Mouse (Mus musculus) small intestine, adult 2 months (tissue): ENCODE measurements at regions not wholly inside any gene's neighbourhood (a gene's known extent, or its start where the extent isn't known, plus 50 kb on each side); places are given as distances from the start of the nearest gene placed in this dataset.

Source experiments
- CTCF ChIP-seq: fragments of 200-500 bp; IDR thresholded peaks from 2 replicates; pipeline ENCODE4 v1.5.1; 2012; ENCODE audit warnings: low read depth, mild to moderate bottlenecking, control low read depth, inconsistent platforms, low read length, moderate library complexity, mixed read lengths; ENCODE audit not compliant: insufficient replicate concordance, insufficient read length; ENCODE audit errors: extremely low read depth
- POLR2A ChIP-seq: fragments of 200-500 bp; IDR thresholded peaks from 2 replicates; pipeline ENCODE4 v1.6.1; 2012; ENCODE audit warnings: low read depth, mild to moderate bottlenecking, control low read depth, inconsistent platforms, low read length, moderate library complexity

DNA sequence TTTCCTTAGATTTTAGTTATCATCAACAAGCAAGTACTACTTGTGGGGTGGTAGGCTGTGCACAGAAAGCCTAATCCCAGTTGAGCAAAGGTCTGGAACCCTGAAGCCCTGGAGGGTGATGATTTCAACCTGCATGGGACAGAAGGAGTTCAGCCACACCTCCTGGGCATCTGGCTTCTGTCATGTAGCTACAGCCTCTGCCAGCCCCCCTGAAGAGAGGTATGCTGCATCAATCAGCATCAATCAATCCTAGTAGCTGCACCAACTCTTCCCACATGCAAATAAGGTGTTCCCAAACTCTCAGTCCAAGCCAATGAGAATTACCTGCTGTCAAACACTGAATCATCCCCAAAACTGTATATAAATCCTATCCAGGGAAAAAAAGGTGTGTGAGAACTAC is 779.8 kb downstream of the Tlr4 start:
- TF ChIP-seq POLR2A (no peak), CTCF (no peak)
